Mouse (Mus musculus): ENCODE results near the gene Fgfr2. TPM values are rescaled to one million over a fixed set of nuclear protein-coding genes. Genes with fewer than 3 reads are reported as not detected.
A peak's percentile ranks its signal among the peaks of the same experiment; 100 is the strongest.

Gene Fgfr2
- total RNA-seq, 1 experiment: 37.5 TPM

- H3K27ac ChIP-seq (ENCODE audit: insufficient read depth, low read depth, low read length, poor library complexity, severe bottlenecking): no peak overlapping the region
- H3K36me3 ChIP-seq (ENCODE audit: control insufficient read depth, insufficient read depth, low read length, poor library complexity, severe bottlenecking): no peaks in the 10 kb centered on the region
- no peak overlapping the region for H3K9ac ChIP-seq (ENCODE audit: insufficient read depth, low read depth, low read length, poor library complexity, severe bottlenecking)
- no peak overlapping the region for H3K4me3 ChIP-seq (ENCODE audit: insufficient read depth in 1 of 2, low read depth in 1 of 2, low read length in 2 of 2, poor library complexity in 1 of 2, severe bottlenecking in 1 of 2)
- no peaks in the 10 kb centered on the region for H3K9me3 ChIP-seq (ENCODE audit: control insufficient read depth, insufficient read depth, low read depth, low read length)
- DNase-seq (ENCODE audit: low read depth, low spot score): no peak
- TF ChIP-seq CHD2 (IDR thresholded peaks at IDR 0.05; ENCODE audit: low read depth, low read length): no peak
- TF ChIP-seq MAFK (IDR thresholded peaks at IDR 0.05; ENCODE audit: insufficient read depth, low read depth, low read length): no peak
- no peak for TF ChIP-seq HCFC1 (IDR thresholded peaks at IDR 0.05; ENCODE audit: borderline replicate concordance, insufficient read depth, low read length)
- no peak for TF ChIP-seq ZNF384 (IDR thresholded peaks at IDR 0.05; ENCODE audit: low read depth, low read length)
- TF ChIP-seq ZC3H11A (IDR thresholded peaks at IDR 0.05; ENCODE audit: borderline replicate concordance, low read depth, low read length): no peak
- H3K4me1 ChIP-seq (ENCODE audit: control insufficient read depth in 2 of 2, insufficient read depth in 2 of 2, low read length in 2 of 2, poor library complexity in 1 of 2): peaks cover 0 to 10% of the 10 kb centered on the region in 2 experiments; a peak in 3 of 4 replicates
- in situ Hi-C loops (cut with MboI; ENCODE audit: low sequenced_read_pairs in 2 of 2, unreplicated experiment in 2 of 2): no loop called here
Measured at GRCm38 (mm10) chr7:130985193-130985592, 2138.0 kb downstream of the Fgfr2 start.

GRCm38 (mm10) chr7:130984294-130984693 is 2138.9 kb downstream of the Fgfr2 start:
- peaks cover 0 to 10% of the 10 kb centered on the region in 2 experiments; a peak in 3 of 4 replicates for H3K4me1 ChIP-seq (ENCODE audit: control insufficient read depth in 2 of 2, insufficient read depth in 2 of 2, low read length in 2 of 2, poor library complexity in 1 of 2)
- in situ Hi-C loops (cut with MboI; ENCODE audit: low sequenced_read_pairs in 2 of 2, unreplicated experiment in 2 of 2): no loop called here

DNA sequence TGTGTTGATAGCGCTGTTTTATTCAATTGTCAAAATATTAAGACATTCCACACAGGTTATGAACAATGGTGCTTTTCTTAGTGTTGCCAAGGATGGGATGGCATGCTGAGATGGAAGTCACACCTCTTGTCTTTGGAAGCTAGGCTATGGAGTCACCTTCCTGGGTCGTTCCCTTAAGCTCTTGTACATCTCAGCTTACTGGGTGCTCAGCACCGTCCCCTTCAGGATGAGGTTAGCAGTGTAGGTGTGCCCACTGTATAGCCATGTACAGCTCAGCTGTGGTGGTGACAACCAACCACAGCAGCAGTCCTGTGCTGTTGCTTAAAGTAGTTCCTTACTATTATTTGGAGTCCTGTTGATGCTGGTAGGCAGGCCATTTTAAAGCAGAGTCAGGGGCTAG is 2140.3 kb downstream of the Fgfr2 start:
- Histone ChIP-seq H3K36me3 (ENCODE audit: control insufficient read depth, insufficient read depth, low read length, poor library complexity, severe bottlenecking) (no peaks in the 10 kb centered on the region), H3K9ac (ENCODE audit: insufficient read depth, low read depth, low read length, poor library complexity, severe bottlenecking) (no peak overlapping the region), H3K4me1 (ENCODE audit: control insufficient read depth in 2 of 2, insufficient read depth in 2 of 2, low read length in 2 of 2, poor library complexity in 1 of 2) (peaks cover 0 to 11% of the 10 kb centered on the region in 2 experiments; a peak in 3 of 4 replicates), H3K27ac (ENCODE audit: insufficient read depth, low read depth, low read length, poor library complexity, severe bottlenecking) (peak overlapping the region; percentile 71; the same call in 1 of the 2 replicates), H3K4me3 (ENCODE audit: insufficient read depth in 1 of 2, low read depth in 1 of 2, low read length in 2 of 2, poor library complexity in 1 of 2, severe bottlenecking in 1 of 2) (no peak overlapping the region), H3K9me3 (ENCODE audit: control insufficient read depth, insufficient read depth, low read depth, low read length) (no peaks in the 10 kb centered on the region)
- DNase-seq (ENCODE audit: low read depth, low spot score): peak; percentile 33
- TF ChIP-seq HCFC1 (IDR thresholded peaks at IDR 0.05; ENCODE audit: borderline replicate concordance, insufficient read depth, low read length): no peak
- TF ChIP-seq ZC3H11A (IDR thresholded peaks at IDR 0.05; ENCODE audit: borderline replicate concordance, low read depth, low read length): no peak
- no peak for TF ChIP-seq CHD2 (IDR thresholded peaks at IDR 0.05; ENCODE audit: low read depth, low read length)
- no peak for TF ChIP-seq MAFK (IDR thresholded peaks at IDR 0.05; ENCODE audit: insufficient read depth, low read depth, low read length)
- in situ Hi-C loops (cut with MboI; ENCODE audit: low sequenced_read_pairs in 2 of 2, unreplicated experiment in 2 of 2): no loop called here

More at GRCm38 (mm10) chr7:130984294-130984693, 2138.9 kb downstream of the Fgfr2 start:
- no peak overlapping the region for H3K4me3 ChIP-seq (ENCODE audit: insufficient read depth in 1 of 2, low read depth in 1 of 2, low read length in 2 of 2, poor library complexity in 1 of 2, severe bottlenecking in 1 of 2)
- no peak overlapping the region for H3K27ac ChIP-seq (ENCODE audit: insufficient read depth, low read depth, low read length, poor library complexity, severe bottlenecking)
- H3K36me3 ChIP-seq (ENCODE audit: control insufficient read depth, insufficient read depth, low read length, poor library complexity, severe bottlenecking): no peaks in the 10 kb centered on the region
- TF ChIP-seq HCFC1 (IDR thresholded peaks at IDR 0.05; ENCODE audit: borderline replicate concordance, insufficient read depth, low read length): no peak
- no peak for TF ChIP-seq ZC3H11A (IDR thresholded peaks at IDR 0.05; ENCODE audit: borderline replicate concordance, low read depth, low read length)
- TF ChIP-seq CHD2 (IDR thresholded peaks at IDR 0.05; ENCODE audit: low read depth, low read length): no peak
- TF ChIP-seq MAFK (IDR thresholded peaks at IDR 0.05; ENCODE audit: insufficient read depth, low read depth, low read length): no peak
- no peak for TF ChIP-seq ZNF384 (IDR thresholded peaks at IDR 0.05; ENCODE audit: low read depth, low read length)
- no peak for DNase-seq (ENCODE audit: low read depth, low spot score)
- H3K9ac ChIP-seq (ENCODE audit: insufficient read depth, low read depth, low read length, poor library complexity, severe bottlenecking): no peak overlapping the region
- no peaks in the 10 kb centered on the region for H3K9me3 ChIP-seq (ENCODE audit: control insufficient read depth, insufficient read depth, low read depth, low read length)

DNA sequence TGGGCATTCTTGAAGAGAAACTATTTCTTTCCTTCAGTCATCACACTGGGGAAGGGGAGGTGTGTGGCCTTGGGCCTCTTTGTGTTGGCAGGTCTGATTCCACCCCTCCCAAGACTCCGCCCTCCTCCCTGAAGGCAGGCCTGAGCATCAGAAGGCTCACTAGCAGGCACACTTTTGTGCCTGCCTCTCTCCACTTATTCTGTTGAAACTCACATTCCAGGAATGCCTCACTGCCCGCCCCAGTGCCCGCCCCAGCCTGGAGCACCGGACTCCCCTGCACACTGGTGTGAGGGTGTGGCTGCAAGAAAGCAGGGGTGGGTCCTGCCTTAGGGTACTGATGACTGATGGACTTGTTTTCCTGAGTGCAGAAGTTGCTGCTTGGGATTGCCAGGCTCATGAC is 2140.8 kb downstream of the Fgfr2 start:
- H3K4me3 ChIP-seq (ENCODE audit: insufficient read depth in 1 of 2, low read depth in 1 of 2, low read length in 2 of 2, poor library complexity in 1 of 2, severe bottlenecking in 1 of 2): no peak overlapping the region
- H3K36me3 ChIP-seq (ENCODE audit: control insufficient read depth, insufficient read depth, low read length, poor library complexity, severe bottlenecking): no peaks in the 10 kb centered on the region
- peak; percentile 67 for DNase-seq (ENCODE audit: low read depth, low spot score)
- H3K4me1 ChIP-seq (ENCODE audit: control insufficient read depth in 2 of 2, insufficient read depth in 2 of 2, low read length in 2 of 2, poor library complexity in 1 of 2): peaks cover 0 to 12% of the 10 kb centered on the region in 2 experiments; a peak in 3 of 4 replicates
- no peak overlapping the region for H3K9ac ChIP-seq (ENCODE audit: insufficient read depth, low read depth, low read length, poor library complexity, severe bottlenecking)
- peak overlapping the region; percentile 71; the same call in 1 of the 2 replicates for H3K27ac ChIP-seq (ENCODE audit: insufficient read depth, low read depth, low read length, poor library complexity, severe bottlenecking)
- H3K9me3 ChIP-seq (ENCODE audit: control insufficient read depth, insufficient read depth, low read depth, low read length): no peaks in the 10 kb centered on the region
- in situ Hi-C loops (cut with MboI; ENCODE audit: low sequenced_read_pairs in 2 of 2, unreplicated experiment in 2 of 2): no loop called here
- TF ChIP-seq ZC3H11A (IDR thresholded peaks at IDR 0.05; ENCODE audit: borderline replicate concordance, low read depth, low read length): no peak
- TF ChIP-seq ZNF384 (IDR thresholded peaks at IDR 0.05; ENCODE audit: low read depth, low read length): no peak
- no peak for TF ChIP-seq CHD2 (IDR thresholded peaks at IDR 0.05; ENCODE audit: low read depth, low read length)

DNA sequence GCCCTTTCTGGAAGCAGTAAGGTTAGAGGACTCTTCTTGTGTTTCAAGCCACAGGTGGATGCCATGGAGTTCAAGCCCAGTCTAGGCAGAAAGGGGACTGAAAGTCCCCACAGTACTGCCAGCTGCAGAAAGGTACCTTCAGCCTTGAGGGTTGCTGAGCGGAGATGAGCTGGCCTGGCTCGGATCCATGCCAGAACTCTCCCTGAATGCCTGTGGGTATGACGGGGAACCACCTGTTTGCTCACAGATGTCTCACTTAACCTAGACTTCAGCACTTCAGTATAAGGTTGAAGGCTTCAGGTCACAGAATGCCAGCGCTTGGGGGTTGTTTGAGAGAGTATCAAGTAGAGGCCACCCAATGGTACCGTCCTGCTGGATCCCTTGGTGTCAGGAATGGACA is 2143.0 kb downstream of the Fgfr2 start:
- no peak for DNase-seq (ENCODE audit: low read depth, low spot score)
- no peak overlapping the region for H3K4me3 ChIP-seq (ENCODE audit: insufficient read depth in 1 of 2, low read depth in 1 of 2, low read length in 2 of 2, poor library complexity in 1 of 2, severe bottlenecking in 1 of 2)
- H3K9ac ChIP-seq (ENCODE audit: insufficient read depth, low read depth, low read length, poor library complexity, severe bottlenecking): no peak overlapping the region
- no peak overlapping the region for H3K27ac ChIP-seq (ENCODE audit: insufficient read depth, low read depth, low read length, poor library complexity, severe bottlenecking)
- TF ChIP-seq MAFK (IDR thresholded peaks at IDR 0.05; ENCODE audit: insufficient read depth, low read depth, low read length) (no peak), CHD2 (IDR thresholded peaks at IDR 0.05; ENCODE audit: low read depth, low read length) (no peak), ZC3H11A (IDR thresholded peaks at IDR 0.05; ENCODE audit: borderline replicate concordance, low read depth, low read length) (no peak), ZNF384 (IDR thresholded peaks at IDR 0.05; ENCODE audit: low read depth, low read length) (no peak), HCFC1 (IDR thresholded peaks at IDR 0.05; ENCODE audit: borderline replicate concordance, insufficient read depth, low read length) (no peak)
- no peaks in the 10 kb centered on the region for H3K9me3 ChIP-seq (ENCODE audit: control insufficient read depth, insufficient read depth, low read depth, low read length)
- H3K36me3 ChIP-seq (ENCODE audit: control insufficient read depth, insufficient read depth, low read length, poor library complexity, severe bottlenecking): no peaks in the 10 kb centered on the region
- in situ Hi-C loops (cut with MboI; ENCODE audit: low sequenced_read_pairs in 2 of 2, unreplicated experiment in 2 of 2): no loop called here
- H3K4me1 ChIP-seq (ENCODE audit: control insufficient read depth in 2 of 2, insufficient read depth in 2 of 2, low read length in 2 of 2, poor library complexity in 1 of 2): peaks cover 0 to 12% of the 10 kb centered on the region in 2 experiments; a peak in 3 of 4 replicates
